Mouse (Mus musculus): ENCODE measurements around the gene Gapvd1. TPM values are rescaled to one million over a fixed set of nuclear protein-coding genes. Genes with fewer than 3 reads are reported as not detected.

Gene Gapvd1
- total RNA-seq, 1 experiment, result 47.0 TPM

- peaks cover 5 to 27% of the 10 kb centered on the region in 2 experiments; a peak in 3 of 4 replicates for H3K4me1 ChIP-seq (ENCODE audit: control insufficient read depth in 2 of 2, insufficient read depth in 2 of 2, low read length in 2 of 2, poor library complexity in 1 of 2)
- H3K4me3 ChIP-seq (ENCODE audit: insufficient read depth in 1 of 2, low read depth in 1 of 2, low read length in 2 of 2, poor library complexity in 1 of 2, severe bottlenecking in 1 of 2), result peak overlapping the region; percentile 30 to 48; a peak in 3 of 4 replicates
- H3K27ac ChIP-seq (ENCODE audit: insufficient read depth, low read depth, low read length, poor library complexity, severe bottlenecking), result no peak overlapping the region
- in situ Hi-C loops (cut with MboI; ENCODE audit: low sequenced_read_pairs in 2 of 2, unreplicated experiment in 2 of 2), result no loop called here
- H3K9me3 ChIP-seq (ENCODE audit: control insufficient read depth, insufficient read depth, low read depth, low read length), result no peaks in the 10 kb centered on the region
- no peak for TF ChIP-seq CHD2 (IDR thresholded peaks at IDR 0.05; ENCODE audit: low read depth, low read length)
- no peak for TF ChIP-seq ZC3H11A (IDR thresholded peaks at IDR 0.05; ENCODE audit: borderline replicate concordance, low read depth, low read length)
- no peak for TF ChIP-seq HCFC1 (IDR thresholded peaks at IDR 0.05; ENCODE audit: borderline replicate concordance, insufficient read depth, low read length)
- no peak for TF ChIP-seq ZNF384 (IDR thresholded peaks at IDR 0.05; ENCODE audit: low read depth, low read length)
- no peak for TF ChIP-seq MAFK (IDR thresholded peaks at IDR 0.05; ENCODE audit: insufficient read depth, low read depth, low read length)
- H3K9ac ChIP-seq (ENCODE audit: insufficient read depth, low read depth, low read length, poor library complexity, severe bottlenecking), result peak overlapping the region; percentile 71; the same call in 1 of the 2 replicates
- H3K36me3 ChIP-seq (ENCODE audit: control insufficient read depth, insufficient read depth, low read length, poor library complexity, severe bottlenecking), result no peaks in the 10 kb centered on the region; the same call in 1 of the 2 replicates
- DNase-seq (ENCODE audit: low read depth, low spot score), result no peak
Observed at GRCm38 (mm10) chr2:34671385-34672026, 83.5 kb downstream of the Gapvd1 start.

GRCm38 (mm10) chr2:34670470-34670869 lies 84.6 kb downstream of the Gapvd1 start:
- in situ Hi-C loops (cut with MboI; ENCODE audit: low sequenced_read_pairs in 2 of 2, unreplicated experiment in 2 of 2), result no loop called here
- Histone ChIP-seq H3K27ac (ENCODE audit: insufficient read depth, low read depth, low read length, poor library complexity, severe bottlenecking) (no peak overlapping the region), H3K36me3 (ENCODE audit: control insufficient read depth, insufficient read depth, low read length, poor library complexity, severe bottlenecking) (no peaks in the 10 kb centered on the region; the same call in 1 of the 2 replicates), H3K4me3 (ENCODE audit: insufficient read depth in 1 of 2, low read depth in 1 of 2, low read length in 2 of 2, poor library complexity in 1 of 2, severe bottlenecking in 1 of 2) (no peak overlapping the region), H3K9ac (ENCODE audit: insufficient read depth, low read depth, low read length, poor library complexity, severe bottlenecking) (no peak overlapping the region), H3K9me3 (ENCODE audit: control insufficient read depth, insufficient read depth, low read depth, low read length) (no peaks in the 10 kb centered on the region), H3K4me1 (ENCODE audit: control insufficient read depth in 2 of 2, insufficient read depth in 2 of 2, low read length in 2 of 2, poor library complexity in 1 of 2) (peaks cover 5 to 27% of the 10 kb centered on the region in 2 experiments; a peak in 3 of 4 replicates)
- no peak for DNase-seq (ENCODE audit: low read depth, low spot score)
- TF ChIP-seq ZC3H11A (IDR thresholded peaks at IDR 0.05; ENCODE audit: borderline replicate concordance, low read depth, low read length) (no peak), ZNF384 (IDR thresholded peaks at IDR 0.05; ENCODE audit: low read depth, low read length) (no peak), HCFC1 (IDR thresholded peaks at IDR 0.05; ENCODE audit: borderline replicate concordance, insufficient read depth, low read length) (no peak), MAFK (IDR thresholded peaks at IDR 0.05; ENCODE audit: insufficient read depth, low read depth, low read length) (no peak), CHD2 (IDR thresholded peaks at IDR 0.05; ENCODE audit: low read depth, low read length) (no peak)

- no peak for DNase-seq (ENCODE audit: low read depth, low spot score)
- Histone ChIP-seq H3K9me3 (ENCODE audit: control insufficient read depth, insufficient read depth, low read depth, low read length) (no peaks in the 10 kb centered on the region), H3K4me3 (ENCODE audit: insufficient read depth in 1 of 2, low read depth in 1 of 2, low read length in 2 of 2, poor library complexity in 1 of 2, severe bottlenecking in 1 of 2) (peak overlapping the region in 1 of 2 experiments; percentile 6; a peak in 1 of 4 replicates), H3K4me1 (ENCODE audit: control insufficient read depth in 2 of 2, insufficient read depth in 2 of 2, low read length in 2 of 2, poor library complexity in 1 of 2) (peaks cover 5 to 27% of the 10 kb centered on the region in 2 experiments; a peak in 3 of 4 replicates), H3K9ac (ENCODE audit: insufficient read depth, low read depth, low read length, poor library complexity, severe bottlenecking) (no peak overlapping the region), H3K27ac (ENCODE audit: insufficient read depth, low read depth, low read length, poor library complexity, severe bottlenecking) (no peak overlapping the region), H3K36me3 (ENCODE audit: control insufficient read depth, insufficient read depth, low read length, poor library complexity, severe bottlenecking) (no peaks in the 10 kb centered on the region)
- in situ Hi-C loops (cut with MboI; ENCODE audit: low sequenced_read_pairs in 2 of 2, unreplicated experiment in 2 of 2), result no loop called here
- TF ChIP-seq ZNF384 (IDR thresholded peaks at IDR 0.05; ENCODE audit: low read depth, low read length), result no peak
- no peak for TF ChIP-seq CHD2 (IDR thresholded peaks at IDR 0.05; ENCODE audit: low read depth, low read length)
- TF ChIP-seq HCFC1 (IDR thresholded peaks at IDR 0.05; ENCODE audit: borderline replicate concordance, insufficient read depth, low read length), result no peak
- no peak for TF ChIP-seq MAFK (IDR thresholded peaks at IDR 0.05; ENCODE audit: insufficient read depth, low read depth, low read length)
- TF ChIP-seq ZC3H11A (IDR thresholded peaks at IDR 0.05; ENCODE audit: borderline replicate concordance, low read depth, low read length), result no peak
Observed at GRCm38 (mm10) chr2:34669203-34669746, 85.8 kb downstream of the Gapvd1 start.

DNA sequence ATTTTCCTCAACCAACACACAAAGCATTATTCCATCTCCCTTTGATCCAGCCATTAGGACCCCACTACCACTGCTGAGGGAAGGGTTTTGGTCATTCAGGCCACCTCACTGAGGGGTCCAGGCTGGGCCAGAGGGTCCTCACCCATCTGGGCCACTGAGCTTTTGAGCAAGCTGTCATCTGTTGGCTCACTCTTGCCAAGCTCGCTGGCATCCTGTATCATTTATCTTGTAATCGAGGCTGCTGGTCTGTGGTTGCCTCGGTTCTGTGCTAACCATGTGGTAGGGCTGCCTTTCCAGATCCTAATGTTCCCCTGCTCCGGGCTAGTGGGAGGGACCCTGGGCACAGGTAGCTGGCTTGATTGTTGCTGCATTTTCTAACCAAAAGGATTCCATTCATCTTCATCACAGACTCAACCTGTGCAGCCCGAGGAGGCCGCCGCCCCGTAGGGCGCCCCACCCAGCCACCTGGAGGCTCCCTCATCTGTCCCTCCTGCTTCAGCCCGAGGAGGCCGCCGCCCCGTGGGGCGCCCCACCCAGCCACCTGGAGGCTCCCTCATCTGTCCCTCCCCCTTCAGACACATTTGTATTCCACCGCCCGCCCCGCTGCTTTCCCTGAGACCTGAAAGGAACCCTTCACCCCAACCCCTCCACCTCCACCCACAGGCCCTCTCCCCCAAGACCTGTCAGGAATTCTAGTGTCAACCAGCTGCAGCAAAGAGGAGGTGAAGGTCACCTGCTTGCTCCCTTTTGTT lies 86.4 kb downstream of the Gapvd1 start:
- in situ Hi-C loops (cut with MboI; ENCODE audit: low sequenced_read_pairs in 2 of 2, unreplicated experiment in 2 of 2), result no loop called here
- no peak for DNase-seq (ENCODE audit: low read depth, low spot score)
- Histone ChIP-seq H3K9ac (ENCODE audit: insufficient read depth, low read depth, low read length, poor library complexity, severe bottlenecking) (no peak overlapping the region), H3K4me1 (ENCODE audit: control insufficient read depth in 2 of 2, insufficient read depth in 2 of 2, low read length in 2 of 2, poor library complexity in 1 of 2) (peaks cover 5 to 25% of the 10 kb centered on the region in 2 experiments; a peak in 3 of 4 replicates), H3K4me3 (ENCODE audit: insufficient read depth in 1 of 2, low read depth in 1 of 2, low read length in 2 of 2, poor library complexity in 1 of 2, severe bottlenecking in 1 of 2) (peak overlapping the region in 1 of 2 experiments; percentile 6; a peak in 1 of 4 replicates), H3K9me3 (ENCODE audit: control insufficient read depth, insufficient read depth, low read depth, low read length) (no peaks in the 10 kb centered on the region), H3K36me3 (ENCODE audit: control insufficient read depth, insufficient read depth, low read length, poor library complexity, severe bottlenecking) (no peaks in the 10 kb centered on the region), H3K27ac (ENCODE audit: insufficient read depth, low read depth, low read length, poor library complexity, severe bottlenecking) (no peak overlapping the region)
- TF ChIP-seq ZC3H11A (IDR thresholded peaks at IDR 0.05; ENCODE audit: borderline replicate concordance, low read depth, low read length), result no peak
- TF ChIP-seq ZNF384 (IDR thresholded peaks at IDR 0.05; ENCODE audit: low read depth, low read length), result no peak
- TF ChIP-seq HCFC1 (IDR thresholded peaks at IDR 0.05; ENCODE audit: borderline replicate concordance, insufficient read depth, low read length), result no peak
- no peak for TF ChIP-seq CHD2 (IDR thresholded peaks at IDR 0.05; ENCODE audit: low read depth, low read length)
- no peak for TF ChIP-seq MAFK (IDR thresholded peaks at IDR 0.05; ENCODE audit: insufficient read depth, low read depth, low read length)

Data from ES-E14 (cell line).